Mouse (Mus musculus) heart, embryonic 11.5 days (tissue): Measurements from ENCODE around the gene Tubb2a. TPM values are rescaled to one million over a fixed set of nuclear protein-coding genes. Genes with fewer than 3 reads are reported as not detected.
A peak's percentile ranks its signal among the peaks of the same experiment; 100 is the strongest.

Experiments used
- ATAC-seq: fragments of 200-750 bp; cut with Nextera tagmentation; replicated peaks from 2 replicates; pipeline ENCODE4 v1.8.0; 2017; ENCODE audit warnings: moderate library complexity; ENCODE audit not compliant: insufficient number of reproducible peaks, low FRiP score, low TSS enrichment
- H3K27ac ChIP-seq: fragments of 300-500 bp; sonication (generic); 2 replicates; pipeline ENCODE4 v1.5.1; 2014; ENCODE audit warnings: mild to moderate bottlenecking, low read depth, low read length
- H3K27me3 ChIP-seq: fragments of 300-500 bp; sonication (generic); 2 replicates; pipeline ENCODE4 v1.6.1; 2014; ENCODE audit warnings: mild to moderate bottlenecking, low read length, mixed read lengths; ENCODE audit not compliant: control insufficient read depth, insufficient read depth
- H3K36me3 ChIP-seq: fragments of 300-500 bp; sonication (generic); 2 replicates; pipeline ENCODE4 v1.6.1; 2014; ENCODE audit warnings: mild to moderate bottlenecking, low read length, moderate library complexity, mixed read lengths; ENCODE audit not compliant: control insufficient read depth, insufficient read depth
- H3K4me1 ChIP-seq: fragments of 300-500 bp; sonication (generic); 2 replicates; pipeline ENCODE4 v1.6.1; 2014; ENCODE audit warnings: low read length; ENCODE audit not compliant: control insufficient read depth, insufficient read depth
- H3K4me2 ChIP-seq: fragments of 300-500 bp; sonication (generic); 2 replicates; pipeline ENCODE4 v1.6.1; 2014; ENCODE audit warnings: mild to moderate bottlenecking, moderate library complexity
- H3K4me3 ChIP-seq: fragments of 300-500 bp; sonication (generic); 2 replicates; pipeline ENCODE4 v1.5.1; 2014; ENCODE audit warnings: low read depth, low read length
- H3K9ac ChIP-seq: fragments of 300-500 bp; sonication (generic); 2 replicates; pipeline ENCODE4 v1.6.1; 2014; ENCODE audit warnings: mild to moderate bottlenecking, low read depth, low read length, moderate library complexity
- H3K9me3 ChIP-seq: fragments of 300-500 bp; sonication (generic); replicated peaks from 2 replicates; pipeline ENCODE4 v1.6.1; 2016; ENCODE audit warnings: low read length; ENCODE audit not compliant: control insufficient read depth
- WGBS: fragments of 180-500 bp; shearing (Covaris S2); extraction: QIAGEN DNeasy Blood & Tissue Kit; methylation state at CpG from one replicate; pipeline ENCODE4 v1.1.7; 2014; ENCODE audit not compliant: insufficient replicate concordance; 5-methylcytosine and 5-hydroxymethylcytosine counted together
- polyA plus RNA-seq: library from polyadenylated mRNA; unstranded; fragments of >200 nt; fragmentation: Nextera tagmentation; extraction: Ambion mirVana; gene quantifications from 2 replicates; pipeline ENCODE4 v1.2.1, GENCODE M21; 2014

Tubb2a gene
- 96.2 and 112 TPM in 2 replicates for polyA plus RNA-seq

DNA sequence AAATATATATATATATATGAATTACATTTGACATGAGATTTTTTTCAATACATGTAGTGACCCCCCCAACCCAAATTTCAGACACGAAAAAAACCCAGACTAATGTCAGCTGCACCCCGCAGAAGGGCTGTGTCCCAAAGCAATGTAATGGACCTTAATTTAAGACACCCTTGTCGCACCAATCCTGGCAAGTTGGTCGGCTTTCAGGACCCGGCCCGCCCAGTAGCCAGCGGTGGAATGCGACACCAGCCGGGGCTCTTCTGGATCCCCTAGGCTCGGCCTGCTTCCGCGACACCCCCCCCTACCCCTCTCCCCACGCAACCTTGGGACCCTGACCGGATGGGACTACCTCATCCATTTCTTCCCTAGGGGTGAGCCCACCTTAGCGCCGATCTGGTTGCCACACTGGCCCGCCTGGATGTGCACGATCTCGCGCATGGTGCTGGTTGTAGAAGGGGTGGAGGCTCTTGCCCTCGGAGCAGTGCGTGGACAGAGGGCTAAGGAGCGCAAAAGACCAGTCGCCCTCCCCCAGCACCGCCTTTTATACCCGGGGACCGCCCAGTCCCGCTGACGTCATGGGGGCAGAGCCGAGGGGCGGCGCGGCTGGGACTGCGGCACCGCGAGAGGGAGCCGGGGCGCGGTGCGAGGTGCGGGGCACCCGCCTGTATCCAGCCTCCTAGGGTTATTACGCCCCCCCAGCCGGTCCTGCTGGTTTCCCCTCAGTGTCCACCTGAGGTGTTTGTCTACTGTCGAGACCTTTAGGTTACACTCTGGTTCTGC is at the start of gene Tubb2a:
Tubb2a (minus strand) TSS at position 516 of the 780 bp plus-strand sequence.
- Histone ChIP-seq H3K36me3 (no peaks in the 10 kb centered on the region), H3K27me3 (no peaks in the 10 kb centered on the region), H3K4me3 (peak within 1 kb of the TSS; percentile 59), H3K4me1 (peaks cover 9% of the 10 kb centered on the region), H3K9me3 (no peaks in the 10 kb centered on the region), H3K9ac (peak within 1 kb of the TSS; percentile 81), H3K27ac (0 out of 2 replicates have a peak within 1 kb of the TSS, but pooled peaks have one; percentile 12), H3K4me2 (peak within 1 kb of the TSS; percentile 96)
- WGBS: 1% methylated on average over 45 of the region's 45 CpGs
- peak; percentile 93 for ATAC-seq

DNA sequence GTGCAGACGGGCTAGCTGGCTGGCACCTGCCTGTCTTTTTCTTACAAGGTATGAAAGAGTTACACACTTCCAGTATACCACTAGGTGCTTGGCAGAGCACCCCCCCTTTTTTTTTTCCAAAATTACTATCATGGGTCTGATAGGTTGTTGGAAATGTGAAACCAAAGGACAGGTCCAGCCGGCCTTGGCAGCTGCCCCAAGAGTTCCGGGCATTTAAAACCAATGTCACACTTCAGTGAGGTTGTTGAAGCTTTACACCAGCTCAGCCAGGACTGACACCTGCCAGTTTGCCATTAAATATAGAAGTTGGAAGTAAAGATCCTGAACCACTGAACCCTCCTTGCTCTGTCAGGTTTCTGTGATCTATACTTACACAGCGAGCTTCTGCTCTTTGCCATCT is 47.9 kb upstream of the Tubb2a start:
- no peak overlapping the region for H3K4me3 ChIP-seq
- ATAC-seq: no peak
- H3K9me3 ChIP-seq: no peaks in the 10 kb centered on the region
- no peak overlapping the region for H3K27ac ChIP-seq
- H3K27me3 ChIP-seq: no peaks in the 10 kb centered on the region
- 87% methylated on average over 4 of the region's 4 CpGs for WGBS
- no peak overlapping the region for H3K4me2 ChIP-seq
- H3K4me1 ChIP-seq: peaks cover 5% of the 10 kb centered on the region; the same call in 1 of the 2 replicates
- no peaks in the 10 kb centered on the region for H3K36me3 ChIP-seq
- H3K9ac ChIP-seq: no peak overlapping the region

DNA sequence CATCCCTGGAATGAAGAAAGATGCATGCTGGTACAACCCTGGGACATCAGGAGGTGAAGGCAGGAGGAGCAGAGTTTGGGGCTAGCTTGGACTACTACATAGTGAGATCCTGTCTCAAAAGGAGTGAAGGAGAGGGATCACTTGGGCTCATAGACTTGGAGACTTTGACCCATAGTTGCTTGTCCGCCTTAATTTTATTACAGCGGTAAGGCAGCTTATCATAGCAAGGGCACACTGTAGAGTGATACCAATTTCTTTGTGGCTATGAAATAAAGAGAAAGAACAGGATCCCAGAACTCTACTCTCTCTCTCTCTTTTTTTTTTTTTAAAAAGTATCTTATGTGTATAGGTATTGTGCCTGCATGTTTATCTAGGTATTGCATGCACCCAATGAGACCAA is 42.7 kb upstream of the Tubb2a start:
- H3K27me3 ChIP-seq: no peaks in the 10 kb centered on the region
- H3K27ac ChIP-seq: no peak overlapping the region
- H3K4me2 ChIP-seq: no peak overlapping the region
- H3K4me3 ChIP-seq: no peak overlapping the region
- H3K9me3 ChIP-seq: no peaks in the 10 kb centered on the region
- ATAC-seq: no peak
- H3K4me1 ChIP-seq: peaks cover 5% of the 10 kb centered on the region
- no peak overlapping the region for H3K9ac ChIP-seq
- 93% methylated on average over 2 of the region's 2 CpGs for WGBS
- no peaks in the 10 kb centered on the region for H3K36me3 ChIP-seq

DNA sequence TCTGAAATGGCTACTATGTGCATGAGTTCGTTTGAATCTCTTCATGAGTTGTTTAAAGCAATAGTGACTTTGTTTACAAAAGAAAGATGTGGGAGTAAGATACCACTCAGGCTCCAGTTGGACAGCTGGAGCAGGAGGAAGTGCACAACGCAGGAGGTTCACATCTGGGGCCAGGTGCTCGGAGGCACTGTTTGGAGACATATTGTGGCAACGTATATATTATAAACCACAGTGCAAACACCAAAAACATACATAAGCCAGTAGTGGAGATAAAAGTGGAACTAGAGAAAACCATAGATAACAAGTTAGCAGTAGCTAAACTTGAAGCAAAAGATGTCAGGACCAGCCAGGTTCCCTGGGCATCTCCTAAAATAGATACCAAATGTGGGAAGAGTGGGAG is 41.6 kb upstream of the Tubb2a start:
- H3K4me2 ChIP-seq: no peak overlapping the region
- no peak overlapping the region for H3K9ac ChIP-seq
- ATAC-seq: no peak
- 58% methylated on average over 4 of the region's 4 CpGs for WGBS
- no peak overlapping the region for H3K27ac ChIP-seq
- no peaks in the 10 kb centered on the region for H3K36me3 ChIP-seq
- H3K27me3 ChIP-seq: no peaks in the 10 kb centered on the region
- H3K4me1 ChIP-seq: peaks cover 5% of the 10 kb centered on the region
- H3K4me3 ChIP-seq: no peak overlapping the region
- H3K9me3 ChIP-seq: no peaks in the 10 kb centered on the region

DNA sequence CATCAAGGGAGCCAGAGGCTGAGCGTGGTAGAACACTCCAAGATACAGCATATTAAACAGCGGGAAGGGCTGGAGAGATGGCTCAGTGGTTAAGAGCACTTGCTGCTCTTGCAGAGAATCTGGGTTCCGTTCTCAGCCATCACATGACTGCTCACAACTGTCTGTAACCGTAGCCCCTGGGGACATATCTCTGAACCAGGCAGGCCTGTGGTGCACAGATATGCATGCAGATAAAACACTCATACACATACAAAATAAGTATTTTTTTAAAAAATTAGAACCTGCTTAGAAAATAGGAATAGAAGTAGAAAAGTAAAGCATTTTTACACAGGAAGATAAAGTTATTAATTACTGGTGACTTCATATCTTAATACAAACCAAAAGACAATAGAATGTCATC is 41.0 kb upstream of the Tubb2a start:
- Histone ChIP-seq H3K36me3 (no peaks in the 10 kb centered on the region), H3K27ac (no peak overlapping the region), H3K4me1 (peaks cover 5% of the 10 kb centered on the region), H3K27me3 (no peaks in the 10 kb centered on the region), H3K9ac (no peak overlapping the region), H3K9me3 (no peaks in the 10 kb centered on the region), H3K4me3 (no peak overlapping the region), H3K4me2 (no peak overlapping the region)
- 38% methylated on average over 4 of the region's 4 CpGs for WGBS
- no peak for ATAC-seq

DNA sequence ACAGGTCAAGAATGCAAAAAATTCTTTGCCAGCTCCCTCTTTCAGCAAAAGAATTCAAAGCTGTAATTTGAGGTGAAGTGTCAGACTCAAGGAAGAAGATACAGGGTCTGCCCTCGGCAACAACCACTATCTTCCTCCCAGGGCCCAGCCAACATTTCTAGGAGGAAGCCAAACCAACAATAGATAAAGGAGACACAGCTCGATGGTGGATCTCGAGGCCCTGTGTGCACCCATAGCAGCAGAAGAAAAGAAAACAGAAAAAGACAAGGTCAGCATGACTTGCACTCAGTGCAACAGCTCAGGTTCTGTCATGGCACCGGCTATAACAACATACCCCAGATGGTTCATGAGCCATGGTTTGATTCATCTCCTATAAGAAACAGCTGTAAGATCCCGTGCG is 38.7 kb upstream of the Tubb2a start:
- no peak overlapping the region for H3K4me3 ChIP-seq
- H3K27ac ChIP-seq: no peak overlapping the region
- ATAC-seq: no peak
- no peaks in the 10 kb centered on the region for H3K27me3 ChIP-seq
- H3K9me3 ChIP-seq: no peaks in the 10 kb centered on the region
- no peak overlapping the region for H3K9ac ChIP-seq
- no peaks in the 10 kb centered on the region for H3K36me3 ChIP-seq
- H3K4me1 ChIP-seq: peaks cover 5% of the 10 kb centered on the region
- WGBS: 56% methylated on average over 6 of the region's 6 CpGs
- no peak overlapping the region for H3K4me2 ChIP-seq

DNA sequence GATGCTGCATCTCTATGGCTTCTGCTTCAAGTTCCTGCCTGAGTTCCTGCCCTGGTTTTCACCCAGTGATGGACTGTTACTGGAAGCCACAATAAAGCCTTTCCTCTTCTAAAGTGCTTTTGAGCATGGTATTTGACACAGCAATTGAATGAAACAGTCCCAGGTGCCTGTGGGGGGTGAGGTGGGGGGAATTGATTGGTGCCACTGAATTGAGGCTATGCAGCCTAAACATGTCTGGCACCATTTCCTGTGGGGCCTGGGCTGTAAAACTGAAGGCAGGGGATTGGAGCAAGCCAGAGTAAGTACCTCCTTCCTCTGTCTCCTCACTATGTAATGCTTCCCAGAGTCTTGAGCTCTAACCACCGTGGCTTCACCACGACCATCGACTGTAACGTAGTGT is 36.8 kb upstream of the Tubb2a start:
- Histone ChIP-seq H3K9ac (no peak overlapping the region), H3K4me2 (no peak overlapping the region), H3K4me3 (no peak overlapping the region), H3K9me3 (no peaks in the 10 kb centered on the region), H3K27ac (no peak overlapping the region), H3K4me1 (peaks cover 5% of the 10 kb centered on the region), H3K27me3 (no peaks in the 10 kb centered on the region), H3K36me3 (no peaks in the 10 kb centered on the region)
- ATAC-seq: no peak
- WGBS: 73% methylated on average over 4 of the region's 4 CpGs

DNA sequence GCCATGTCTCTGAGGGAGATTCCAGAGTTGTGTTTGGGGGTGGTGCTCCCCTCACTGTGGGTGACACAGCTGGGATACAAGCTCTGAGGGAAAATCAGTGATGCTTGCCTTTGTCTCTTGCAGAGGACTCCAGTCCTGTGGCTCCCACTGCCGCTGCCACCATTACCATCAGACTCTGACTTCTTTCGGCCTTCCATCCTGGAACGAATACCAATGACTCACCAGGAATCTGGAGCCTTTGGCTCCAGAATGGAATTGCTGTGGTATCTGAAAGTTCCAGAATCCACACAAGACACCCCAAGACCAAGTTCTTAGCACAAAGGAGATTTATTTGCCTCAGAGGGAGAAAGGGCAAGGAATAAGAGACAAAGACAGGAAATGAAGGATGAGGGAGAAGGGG is 35.3 kb upstream of the Tubb2a start:
- H3K36me3 ChIP-seq: no peaks in the 10 kb centered on the region
- no peak overlapping the region for H3K27ac ChIP-seq
- no peak overlapping the region for H3K4me2 ChIP-seq
- no peak for ATAC-seq
- no peaks in the 10 kb centered on the region for H3K27me3 ChIP-seq
- 82% methylated on average over 3 of the region's 3 CpGs for WGBS
- H3K9ac ChIP-seq: no peak overlapping the region
- H3K4me3 ChIP-seq: no peak overlapping the region
- H3K4me1 ChIP-seq: no peaks in the 10 kb centered on the region
- no peaks in the 10 kb centered on the region for H3K9me3 ChIP-seq
